Mouse (Mus musculus): Measurements from ENCODE around the gene Tlr7.

Gene Tlr7

DNA sequence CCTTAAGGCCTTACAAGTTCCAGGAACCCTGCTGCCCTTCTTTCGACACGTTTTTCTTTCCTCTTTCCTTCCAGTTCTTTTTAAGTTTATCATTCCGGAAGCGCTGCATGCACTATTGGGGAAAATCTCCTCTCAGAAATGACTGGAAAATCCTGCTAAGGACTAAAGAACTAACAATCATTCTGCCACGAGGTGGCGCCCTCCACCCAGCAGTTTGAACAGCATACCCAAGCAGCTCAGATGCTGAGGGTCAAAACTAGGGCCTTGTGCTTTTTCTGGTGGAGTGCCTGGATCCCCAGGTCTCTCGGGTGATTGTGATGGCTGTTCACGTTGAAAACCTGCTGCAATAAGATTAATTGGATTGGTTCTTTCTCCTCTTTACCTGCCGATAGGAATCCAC, 53.4 kb downstream of the Tlr7 start:
- peak; percentile 60 to 68 for DNase-seq (ENCODE audit: low spot score in 2 of 2)

DNA sequence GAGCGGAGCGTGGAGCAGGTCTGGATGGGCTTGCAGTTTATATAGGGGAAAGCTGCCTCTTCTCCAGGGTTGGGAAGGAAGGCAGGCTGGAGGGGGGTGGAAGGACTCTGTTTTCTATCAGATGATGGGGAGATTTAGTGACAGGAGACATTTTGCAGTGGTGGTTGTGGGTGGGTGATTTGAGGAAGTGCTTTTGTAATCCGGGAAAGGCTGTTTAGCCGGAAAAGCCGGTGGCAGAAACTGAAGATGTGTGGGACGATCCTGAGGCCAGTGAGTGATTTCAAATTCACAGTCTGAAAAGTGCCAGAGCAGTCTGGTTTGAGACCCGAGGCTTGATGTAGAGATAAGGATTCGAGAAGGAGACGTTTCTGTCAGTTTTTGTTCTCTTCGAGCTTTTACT, 53.8 kb downstream of the Tlr7 start:
- no peak for DNase-seq (ENCODE audit: low spot score in 2 of 2)

GRCm38 (mm10) chrX:167264086-167264485, 66.3 kb downstream of the Tlr7 start, which contains the start of gene Tlr8:
Gene Tlr8, minus strand, starts transcription at chrX:167264329.
- no peak for DNase-seq (ENCODE audit: low spot score in 2 of 2)

GRCm38 (mm10) chrX:167263530-167263929, 66.8 kb downstream of the Tlr7 start:
- no peak for DNase-seq (ENCODE audit: low spot score in 2 of 2)
